Mouse (Mus musculus): ENCODE data around the gene Chd6. TPM values are rescaled to one million over a fixed set of nuclear protein-coding genes. Genes with fewer than 3 reads are reported as not detected.

The Chd6 gene
- polyA plus RNA-seq, 1 experiment = 0.17 TPM

- H3K4me3 ChIP-seq (replicated peaks) = no peak overlapping the region
- no peak for TF ChIP-seq GATA1 (IDR thresholded peaks at IDR 0.05; ENCODE audit: low read length)
- peaks cover 17% of the 10 kb centered on the region for H3K4me1 ChIP-seq (ENCODE audit: control insufficient read depth)
- H3K27me3 ChIP-seq (ENCODE audit: control insufficient read depth) = no peaks in the 10 kb centered on the region
- no peaks in the 10 kb centered on the region for H3K9me3 ChIP-seq (ENCODE audit: control insufficient read depth, low read length)
- H3K36me3 ChIP-seq (ENCODE audit: control insufficient read depth) = peaks cover 4% of the 10 kb centered on the region; the same call in 1 of the 2 replicates
These were observed 30.3 kb downstream of the Chd6 start for GRCm38 (mm10) chr2:161078590-161078989.

GRCm38 (mm10) chr2:161076262-161076661 lies 32.6 kb downstream of the Chd6 start:
- Histone ChIP-seq H3K4me3 (replicated peaks) (no peak overlapping the region), H3K27me3 (ENCODE audit: control insufficient read depth) (no peaks in the 10 kb centered on the region), H3K9me3 (ENCODE audit: control insufficient read depth, low read length) (no peaks in the 10 kb centered on the region), H3K36me3 (ENCODE audit: control insufficient read depth) (peaks cover 4% of the 10 kb centered on the region; the same call in 1 of the 2 replicates), H3K4me1 (ENCODE audit: control insufficient read depth) (peaks cover 17% of the 10 kb centered on the region)
- TF ChIP-seq TAL1 (IDR thresholded peaks at IDR 0.05; ENCODE audit: low read length) = no peak
- no peak for TF ChIP-seq GATA1 (IDR thresholded peaks at IDR 0.05; ENCODE audit: low read length)

- no peak for TF ChIP-seq TAL1 (IDR thresholded peaks at IDR 0.05; ENCODE audit: low read length)
- no peak for TF ChIP-seq GATA1 (IDR thresholded peaks at IDR 0.05; ENCODE audit: low read length)
- Histone ChIP-seq H3K4me3 (replicated peaks) (no peak overlapping the region), H3K27me3 (ENCODE audit: control insufficient read depth) (no peaks in the 10 kb centered on the region), H3K9me3 (ENCODE audit: control insufficient read depth, low read length) (no peaks in the 10 kb centered on the region), H3K4me1 (ENCODE audit: control insufficient read depth) (peaks cover 17% of the 10 kb centered on the region), H3K36me3 (ENCODE audit: control insufficient read depth) (peaks cover 4% of the 10 kb centered on the region; the same call in 1 of the 2 replicates)
These were observed 33.3 kb downstream of the Chd6 start for GRCm38 (mm10) chr2:161075553-161075952.

GRCm38 (mm10) chr2:161066097-161066759 lies 42.6 kb downstream of the Chd6 start:
- TF ChIP-seq GATA1 (IDR thresholded peaks at IDR 0.05; ENCODE audit: low read length) (no peak), TAL1 (IDR thresholded peaks at IDR 0.05; ENCODE audit: low read length) (no peak)
- H3K4me3 ChIP-seq (replicated peaks) = no peak overlapping the region
- H3K27me3 ChIP-seq (ENCODE audit: control insufficient read depth) = no peaks in the 10 kb centered on the region
- H3K4me1 ChIP-seq (ENCODE audit: control insufficient read depth) = peaks cover 21% of the 10 kb centered on the region
- no peaks in the 10 kb centered on the region for H3K9me3 ChIP-seq (ENCODE audit: control insufficient read depth, low read length)
- H3K36me3 ChIP-seq (ENCODE audit: control insufficient read depth) = peaks cover 5% of the 10 kb centered on the region

GRCm38 (mm10) chr2:161065594-161065993 lies 43.3 kb downstream of the Chd6 start:
- H3K4me1 ChIP-seq (ENCODE audit: control insufficient read depth) = peaks cover 21% of the 10 kb centered on the region
- H3K9me3 ChIP-seq (ENCODE audit: control insufficient read depth, low read length) = no peaks in the 10 kb centered on the region
- no peaks in the 10 kb centered on the region for H3K27me3 ChIP-seq (ENCODE audit: control insufficient read depth)
- TF ChIP-seq TAL1 (IDR thresholded peaks at IDR 0.05; ENCODE audit: low read length) = no peak
- TF ChIP-seq GATA1 (IDR thresholded peaks at IDR 0.05; ENCODE audit: low read length) = no peak
- peaks cover 5% of the 10 kb centered on the region for H3K36me3 ChIP-seq (ENCODE audit: control insufficient read depth)
- no peak overlapping the region for H3K4me3 ChIP-seq (replicated peaks)

- peaks cover 21% of the 10 kb centered on the region for H3K4me1 ChIP-seq (ENCODE audit: control insufficient read depth)
- no peak overlapping the region for H3K4me3 ChIP-seq (replicated peaks)
- peaks cover 5% of the 10 kb centered on the region for H3K36me3 ChIP-seq (ENCODE audit: control insufficient read depth)
These were observed 44.0 kb downstream of the Chd6 start for GRCm38 (mm10) chr2:161064836-161065235.

GRCm38 (mm10) chr2:161058841-161059240 lies 50.0 kb downstream of the Chd6 start:
- Histone ChIP-seq H3K4me3 (replicated peaks) (no peak overlapping the region), H3K36me3 (ENCODE audit: control insufficient read depth) (no peaks in the 10 kb centered on the region; the same call in 1 of the 2 replicates), H3K9me3 (ENCODE audit: control insufficient read depth, low read length) (no peaks in the 10 kb centered on the region), H3K4me1 (ENCODE audit: control insufficient read depth) (no peaks in the 10 kb centered on the region), H3K27me3 (ENCODE audit: control insufficient read depth) (no peaks in the 10 kb centered on the region)
- no peak for TF ChIP-seq GATA1 (IDR thresholded peaks at IDR 0.05; ENCODE audit: low read length)
- no peak for TF ChIP-seq TAL1 (IDR thresholded peaks at IDR 0.05; ENCODE audit: low read length)

More at GRCm38 (mm10) chr2:161064836-161065235, 44.0 kb downstream of the Chd6 start:
- Histone ChIP-seq H3K9me3 (ENCODE audit: control insufficient read depth, low read length) (no peaks in the 10 kb centered on the region), H3K27me3 (ENCODE audit: control insufficient read depth) (no peaks in the 10 kb centered on the region)
- TF ChIP-seq GATA1 (IDR thresholded peaks at IDR 0.05; ENCODE audit: low read length) (no peak), TAL1 (IDR thresholded peaks at IDR 0.05; ENCODE audit: low read length) (no peak)

GRCm38 (mm10) chr2:161053765-161054164 lies 55.1 kb downstream of the Chd6 start:
- Histone ChIP-seq H3K9me3 (ENCODE audit: control insufficient read depth, low read length) (no peaks in the 10 kb centered on the region), H3K27me3 (ENCODE audit: control insufficient read depth) (no peaks in the 10 kb centered on the region), H3K36me3 (ENCODE audit: control insufficient read depth) (peaks cover 12% of the 10 kb centered on the region), H3K4me1 (ENCODE audit: control insufficient read depth) (no peaks in the 10 kb centered on the region), H3K4me3 (replicated peaks) (no peak overlapping the region)
- TF ChIP-seq GATA1 (IDR thresholded peaks at IDR 0.05; ENCODE audit: low read length) (no peak), TAL1 (IDR thresholded peaks at IDR 0.05; ENCODE audit: low read length) (no peak)

- TF ChIP-seq GATA1 (IDR thresholded peaks at IDR 0.05; ENCODE audit: low read length) (no peak), TAL1 (IDR thresholded peaks at IDR 0.05; ENCODE audit: low read length) (no peak)
- H3K9me3 ChIP-seq (ENCODE audit: control insufficient read depth, low read length) = no peaks in the 10 kb centered on the region
- no peak overlapping the region for H3K4me3 ChIP-seq (replicated peaks)
- H3K4me1 ChIP-seq (ENCODE audit: control insufficient read depth) = no peaks in the 10 kb centered on the region
- no peaks in the 10 kb centered on the region for H3K27me3 ChIP-seq (ENCODE audit: control insufficient read depth)
- H3K36me3 ChIP-seq (ENCODE audit: control insufficient read depth) = peaks cover 12% of the 10 kb centered on the region
These were observed 56.7 kb downstream of the Chd6 start for GRCm38 (mm10) chr2:161052175-161052574.

Measured in erythroblast, embryonic 14.5 days (primary cell).